Mouse (Mus musculus) hindbrain, embryonic 14.5 days (tissue): ENCODE data around the gene Eprs. TPM values are rescaled to one million over a fixed set of nuclear protein-coding genes. Genes with fewer than 3 reads are reported as not detected.
A peak's percentile ranks its signal among the peaks of the same experiment; 100 is the strongest.

Experiments used
- ATAC-seq: fragments of 200-750 bp; cut with Nextera tagmentation; 2 replicates; pipeline ENCODE4 v1.8.0; 2017; ENCODE audit warnings: moderate number of reproducible peaks, mild to moderate bottlenecking, moderate TSS enrichment, moderate library complexity; ENCODE audit not compliant: low FRiP score
- DNase-seq: peaks from one replicate; pipeline ENCODE4 v3.0.0-alpha.2; 2015; ENCODE audit warnings: low spot score
- H3K27ac ChIP-seq: fragments of 300-500 bp; sonication (generic); 2 replicates; pipeline ENCODE4 v1.5.1; 2014; ENCODE audit warnings: mild to moderate bottlenecking, moderate library complexity
- H3K27me3 ChIP-seq: fragments of 300-500 bp; sonication (generic); 2 replicates; pipeline ENCODE4 v1.6.1; 2014; ENCODE audit warnings: mild to moderate bottlenecking, low read length, mixed read lengths; ENCODE audit not compliant: control insufficient read depth, insufficient read depth
- H3K36me3 ChIP-seq: fragments of 300-500 bp; sonication (generic); replicated peaks from 2 replicates; pipeline ENCODE4 v1.6.1; 2014; ENCODE audit not compliant: control insufficient read depth, insufficient read depth
- H3K4me1 ChIP-seq: fragments of 300-500 bp; sonication (generic); replicated peaks from 2 replicates; pipeline ENCODE4 v1.6.1; 2014; ENCODE audit warnings: antibody characterized with exemption, low read length, mixed read lengths; ENCODE audit not compliant: control insufficient read depth, insufficient read depth
- H3K4me2 ChIP-seq: fragments of 300-500 bp; sonication (generic); replicated peaks from 2 replicates; pipeline ENCODE4 v1.6.1; 2014; ENCODE audit warnings: mild to moderate bottlenecking, moderate library complexity
- H3K4me3 ChIP-seq: fragments of 300-500 bp; sonication (generic); replicated peaks from 2 replicates; pipeline ENCODE4 v1.5.1; 2014; ENCODE audit warnings: mild to moderate bottlenecking, low read length
- H3K9ac ChIP-seq: fragments of 300-500 bp; sonication (generic); 2 replicates; pipeline ENCODE4 v1.6.1; 2014
- H3K9me3 ChIP-seq: fragments of 300-500 bp; sonication (generic); 2 replicates; pipeline ENCODE4 v1.6.1; 2016; ENCODE audit warnings: low read length; ENCODE audit not compliant: control insufficient read depth
- WGBS: fragments of 180-500 bp; shearing (Covaris S2); extraction: QIAGEN DNeasy Blood & Tissue Kit; methylation state at CpG from one replicate; pipeline ENCODE4 v1.1.7; 2014; 5-methylcytosine and 5-hydroxymethylcytosine counted together
- polyA plus RNA-seq: library from polyadenylated mRNA; unstranded; fragments of >200 nt; fragmentation: Nextera tagmentation; extraction: Ambion mirVana; gene quantifications from 2 replicates; pipeline ENCODE4 v1.2.1, GENCODE M21; 2014

Eprs gene
- polyA plus RNA-seq, 1 experiment from 2014 or later, result 142 TPM

GRCm38 (mm10) chr1:185401615-185402014, 38.8 kb downstream of the Eprs start:
- no peak for ATAC-seq
- Histone ChIP-seq H3K36me3 (peaks cover 82% of the 10 kb centered on the region), H3K4me2 (no peak overlapping the region), H3K4me3 (no peak overlapping the region), H3K27me3 (no peaks in the 10 kb centered on the region), H3K27ac (no peak overlapping the region), H3K9me3 (no peaks in the 10 kb centered on the region), H3K4me1 (no peaks in the 10 kb centered on the region), H3K9ac (no peak overlapping the region)
- 96% methylated on average over 5 of the region's 5 CpGs for WGBS
- DNase-seq, result no peak

GRCm38 (mm10) chr1:185404021-185404420, 41.2 kb downstream of the Eprs start:
- no peak for ATAC-seq
- 39% methylated on average over 2 of the region's 2 CpGs for WGBS
- Histone ChIP-seq H3K4me3 (no peak overlapping the region), H3K27ac (no peak overlapping the region), H3K4me2 (no peak overlapping the region), H3K27me3 (no peaks in the 10 kb centered on the region), H3K9me3 (no peaks in the 10 kb centered on the region), H3K36me3 (peaks cover 83% of the 10 kb centered on the region), H3K4me1 (no peaks in the 10 kb centered on the region), H3K9ac (no peak overlapping the region)
- peak; percentile 75 for DNase-seq

GRCm38 (mm10) chr1:185405921-185406320, 43.1 kb downstream of the Eprs start:
- 88% methylated on average over 10 of the region's 10 CpGs for WGBS
- no peaks in the 10 kb centered on the region for H3K4me1 ChIP-seq
- H3K9me3 ChIP-seq, result no peaks in the 10 kb centered on the region
- H3K36me3 ChIP-seq, result peaks cover 81% of the 10 kb centered on the region
- no peak overlapping the region for H3K27ac ChIP-seq
- no peak overlapping the region for H3K9ac ChIP-seq
- H3K27me3 ChIP-seq, result no peaks in the 10 kb centered on the region
- no peak overlapping the region for H3K4me2 ChIP-seq
- H3K4me3 ChIP-seq, result no peak overlapping the region
- ATAC-seq (no peak), DNase-seq (no peak)

- DNase-seq, result peak; percentile 49
- Histone ChIP-seq H3K4me3 (no peak overlapping the region), H3K36me3 (peaks cover 93% of the 10 kb centered on the region), H3K27ac (no peak overlapping the region), H3K9ac (no peak overlapping the region), H3K4me1 (no peaks in the 10 kb centered on the region), H3K9me3 (no peaks in the 10 kb centered on the region), H3K4me2 (no peak overlapping the region), H3K27me3 (no peaks in the 10 kb centered on the region)
- no peak for ATAC-seq
- WGBS, result 81% methylated on average over 3 of the region's 3 CpGs
Observed at GRCm38 (mm10) chr1:185409831-185410230, 47.0 kb downstream of the Eprs start.

- H3K27me3 ChIP-seq, result no peaks in the 10 kb centered on the region
- WGBS, result 92% methylated on average over 9 of the region's 9 CpGs
- H3K9ac ChIP-seq, result no peak overlapping the region
Observed at GRCm38 (mm10) chr1:185418011-185418410, 55.2 kb downstream of the Eprs start.

GRCm38 (mm10) chr1:185419805-185420204, 57.0 kb downstream of the Eprs start:
- no peak overlapping the region for H3K4me3 ChIP-seq
- no peak overlapping the region for H3K9ac ChIP-seq
- no peaks in the 10 kb centered on the region for H3K4me1 ChIP-seq
- H3K27me3 ChIP-seq, result no peaks in the 10 kb centered on the region
- ATAC-seq (no peak), DNase-seq (no peak)
- 93% methylated on average over 5 of the region's 5 CpGs for WGBS
- no peak overlapping the region for H3K4me2 ChIP-seq
- H3K27ac ChIP-seq, result no peak overlapping the region
- H3K36me3 ChIP-seq, result peaks cover 93% of the 10 kb centered on the region
- H3K9me3 ChIP-seq, result no peaks in the 10 kb centered on the region

More at GRCm38 (mm10) chr1:185418011-185418410, 55.2 kb downstream of the Eprs start:
- Histone ChIP-seq H3K36me3 (peaks cover 93% of the 10 kb centered on the region), H3K4me3 (no peak overlapping the region), H3K4me2 (no peak overlapping the region), H3K27ac (no peak overlapping the region), H3K4me1 (no peaks in the 10 kb centered on the region), H3K9me3 (no peaks in the 10 kb centered on the region)
- no peak for DNase-seq
- ATAC-seq, result no peak

- H3K27me3 ChIP-seq, result no peaks in the 10 kb centered on the region
- H3K4me2 ChIP-seq, result no peak overlapping the region
- ATAC-seq (no peak), DNase-seq (no peak)
- H3K4me1 ChIP-seq, result no peaks in the 10 kb centered on the region
- H3K27ac ChIP-seq, result no peak overlapping the region
- WGBS, result 97% methylated on average over 6 of the region's 6 CpGs
- H3K36me3 ChIP-seq, result peaks cover 93% of the 10 kb centered on the region
- H3K4me3 ChIP-seq, result no peak overlapping the region
- no peak overlapping the region for H3K9ac ChIP-seq
- H3K9me3 ChIP-seq, result no peaks in the 10 kb centered on the region
Observed at GRCm38 (mm10) chr1:185420776-185421175, 57.9 kb downstream of the Eprs start.

- no peak overlapping the region for H3K27ac ChIP-seq
- no peaks in the 10 kb centered on the region for H3K9me3 ChIP-seq
- no peak overlapping the region for H3K9ac ChIP-seq
- DNase-seq (no peak), ATAC-seq (no peak)
- H3K36me3 ChIP-seq, result peaks cover 82% of the 10 kb centered on the region
- no peak overlapping the region for H3K4me2 ChIP-seq
- no peak overlapping the region for H3K4me3 ChIP-seq
- 95% methylated on average over 5 of the region's 5 CpGs for WGBS
- H3K4me1 ChIP-seq, result no peaks in the 10 kb centered on the region
- no peaks in the 10 kb centered on the region for H3K27me3 ChIP-seq
Observed at GRCm38 (mm10) chr1:185426583-185426982, 63.7 kb downstream of the Eprs start.

- Histone ChIP-seq H3K4me1 (no peaks in the 10 kb centered on the region), H3K27me3 (no peaks in the 10 kb centered on the region), H3K36me3 (peaks cover 45% of the 10 kb centered on the region), H3K9ac (no peak overlapping the region), H3K27ac (no peak overlapping the region), H3K4me3 (no peak overlapping the region), H3K4me2 (no peak overlapping the region), H3K9me3 (no peaks in the 10 kb centered on the region)
- ATAC-seq (no peak), DNase-seq (no peak)
- WGBS, result 87% methylated on average over 5 of the region's 5 CpGs
Observed at GRCm38 (mm10) chr1:185430488-185430887, 67.6 kb downstream of the Eprs start.
